Mouse (Mus musculus): ENCODE results near the gene Pak1.

- TF ChIP-seq CTCF (IDR thresholded peaks at IDR 0.05; ENCODE audit: extremely low read depth, insufficient read length, insufficient replicate concordance, low read depth, low read length), result no peak
- peak; percentile 75; the same call in 1 of the 2 replicates for TF ChIP-seq POLR2A (IDR thresholded peaks at IDR 0.05; ENCODE audit: low read depth, low read length)
Observed at GRCm38 (mm10) chr7:97788190-97788668, at the start of gene Pak1.
